Mouse (Mus musculus) left cerebral cortex, adult 18-20 months (tissue): ENCODE measurements around the gene Psme1. TPM values are rescaled to one million over a fixed set of nuclear protein-coding genes. Genes with fewer than 3 reads are reported as not detected.

Source experiments
- total RNA-seq, 2 experiments: library from RNA; stranded (reverse); gene quantifications; 2 replicates each; pipeline ENCODE4 v1.2.3; 2021

Gene Psme1
- total RNA-seq, 2 experiments from 2014 or later, result 47.2 to 58.6 TPM

Other genes with a start within 250 kb of the Psme1 start
- gene Dhrs4, start 99.4 kb upstream of the Psme1 start, total RNA-seq, result 10 to 100 TPM; 19.0 to 19.2 TPM
- gene Carmil3, start 87.5 kb upstream of the Psme1 start, total RNA-seq, result 10 to 100 TPM; 38.0 to 49.1 TPM
- 100 to 1,000 TPM; 218 to 223 TPM for gene Cpne6, start 67.7 kb upstream of the Psme1 start, total RNA-seq
- gene Nrl, start 53.1 kb upstream of the Psme1 start, total RNA-seq, result 1 to 10 TPM in 1 of 2 experiments, under 1 TPM in 1; 0.82 to 1.4 TPM
- 10 to 100 TPM; 27.6 to 37.2 TPM for gene Pck2, start 37.9 kb upstream of the Psme1 start, total RNA-seq
- gene Dcaf11, start 18.1 kb upstream of the Psme1 start, total RNA-seq, result 10 to 100 TPM; 83.6 to 86.8 TPM
- gene A730061H03Rik, start 17.7 kb upstream of the Psme1 start, total RNA-seq, result not detected
- gene Fitm1, start 2.5 kb upstream of the Psme1 start, total RNA-seq, result not detected
- gene Emc9, start 7.2 kb downstream of the Psme1 start, total RNA-seq, result 10 to 100 TPM; 44.7 to 58.2 TPM
- gene Psme2, start 13.0 kb downstream of the Psme1 start, total RNA-seq, result 10 to 100 TPM; 59.6 to 65.7 TPM
- gene Rnf31, start 13.6 kb downstream of the Psme1 start, total RNA-seq, result 10 to 100 TPM; 42.0 to 46.2 TPM
- 10 to 100 TPM; 11.7 to 11.8 TPM for gene Irf9, start 25.4 kb downstream of the Psme1 start, total RNA-seq
- gene Rec8, start 39.9 kb downstream of the Psme1 start, total RNA-seq, result 1 to 10 TPM; 1.7 to 2.7 TPM
- gene Ipo4, start 57.8 kb downstream of the Psme1 start, total RNA-seq, result 100 to 1,000 TPM; 106 to 116 TPM
- 1 to 10 TPM; 3.6 to 4.3 TPM for gene Gm49378, start 59.8 kb downstream of the Psme1 start, total RNA-seq
- 10 to 100 TPM; 37.0 to 39.8 TPM for gene Tm9sf1, start 65.7 kb downstream of the Psme1 start, total RNA-seq
- gene Tssk4, start 72.1 kb downstream of the Psme1 start, total RNA-seq, result 1 to 10 TPM in 1 of 2 experiments, under 1 TPM in 1; 0.94 to 1.1 TPM
- gene Mdp1, start 82.4 kb downstream of the Psme1 start, total RNA-seq, result 10 to 100 TPM; 40.1 to 42.2 TPM
- 10 to 100 TPM; 20.1 to 22.8 TPM for gene Gmpr2, start 93.8 kb downstream of the Psme1 start, total RNA-seq
- 100 to 1,000 TPM; 318 to 349 TPM for gene Nedd8, start 94.0 kb downstream of the Psme1 start, total RNA-seq
- gene Tinf2, start 103.7 kb downstream of the Psme1 start, total RNA-seq, result 10 to 100 TPM; 14.8 to 19.7 TPM
- not detected for gene Tgm1, start 135.8 kb downstream of the Psme1 start, total RNA-seq
- 10 to 100 TPM; 47.1 to 51.2 TPM for gene Rabggta, start 144.1 kb downstream of the Psme1 start, total RNA-seq
- 10 to 100 TPM; 86.9 to 88.7 TPM for gene Dhrs1, start 167.6 kb downstream of the Psme1 start, total RNA-seq
- 10 to 100 TPM; 10.7 to 11.6 TPM for gene Nop9, start 167.6 kb downstream of the Psme1 start, total RNA-seq
- gene Cideb, start 180.3 kb downstream of the Psme1 start, total RNA-seq, result 1 to 10 TPM; 2.3 to 2.4 TPM
- under 1 TPM; 0.26 to 0.52 TPM for gene Ltb4r2, start 183.3 kb downstream of the Psme1 start, total RNA-seq
- gene Ltb4r1, start 187.8 kb downstream of the Psme1 start, total RNA-seq, result under 1 TPM in 1 of 2 experiments, not detected in 1; 0.33 TPM
- gene Adcy4, start 206.0 kb downstream of the Psme1 start, total RNA-seq, result 1 to 10 TPM; 4.9 to 8.6 TPM
- gene Ripk3, start 210.7 kb downstream of the Psme1 start, total RNA-seq, result 1 to 10 TPM in 1 of 2 experiments, under 1 TPM in 1; 0.44 to 1.7 TPM
- gene Nfatc4, start 245.0 kb downstream of the Psme1 start, total RNA-seq, result 1 to 10 TPM; 3.0 to 3.3 TPM